Mouse (Mus musculus): ENCODE measurements around the gene Kat5.

- TF ChIP-seq POLR2A (IDR thresholded peaks at IDR 0.05; ENCODE audit: borderline replicate concordance, insufficient read depth, low read length) (no peak), CTCF (IDR thresholded peaks at IDR 0.05; ENCODE audit: borderline replicate concordance, insufficient read depth, low read depth, low read length) (no peak)
These were observed 28.0 kb downstream of the Kat5 start for GRCm38 (mm10) chr19:5581995-5582394.
